Mouse (Mus musculus): ENCODE data around the gene Mark2.
"Not testable (repeated sequence)": the region's sequence is repeated elsewhere in the genome, so short reads cannot be mapped to it uniquely, and the experiment has no call there.

The Mark2 gene

DNA sequence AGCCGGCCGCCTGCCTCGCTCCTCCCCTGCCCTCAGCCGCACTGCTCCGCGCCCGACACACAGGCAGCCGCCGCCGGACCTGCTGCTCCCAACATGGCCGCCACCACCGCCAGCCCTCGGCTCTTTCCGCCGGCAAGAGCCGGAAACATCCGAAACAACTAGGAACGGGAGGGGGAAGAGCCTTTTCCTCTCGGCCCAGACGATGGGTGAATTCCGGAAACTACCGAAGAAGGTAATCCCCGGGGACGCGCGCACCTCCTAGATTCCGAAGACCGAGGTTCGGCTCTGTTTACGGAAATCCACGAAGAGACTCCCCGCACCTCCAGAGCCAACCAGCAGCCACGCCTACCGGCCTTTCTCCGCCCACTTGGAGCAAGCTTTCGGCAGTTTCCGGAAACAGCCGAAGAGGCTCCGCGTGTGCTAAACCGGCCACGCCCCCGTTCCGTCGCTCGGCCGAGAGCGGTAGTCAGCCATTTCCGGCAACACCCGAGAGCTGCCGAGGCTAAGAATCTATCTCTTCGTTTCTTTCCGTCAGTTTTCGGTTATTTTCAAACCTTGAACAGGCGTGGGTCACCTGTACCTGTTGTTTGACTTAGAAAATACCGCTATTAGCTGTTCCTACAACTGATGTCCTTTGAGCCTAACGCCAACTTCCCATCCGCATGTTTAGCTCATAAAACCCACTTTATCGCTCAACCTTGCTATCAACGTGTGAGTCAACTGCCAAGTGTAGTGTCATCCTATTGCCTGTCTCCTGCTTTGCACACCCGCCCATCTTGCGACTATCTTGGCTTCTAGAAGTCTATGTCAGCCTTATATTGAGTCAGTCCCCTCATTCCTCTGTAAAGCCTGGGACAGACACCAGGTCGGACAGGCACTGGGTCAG is at the start of gene Mark2:
TSS of gene Mark2 (minus strand) at position 349 of the 886 bp plus-strand sequence.
- peak; percentile 100 for DNase-seq

DNA sequence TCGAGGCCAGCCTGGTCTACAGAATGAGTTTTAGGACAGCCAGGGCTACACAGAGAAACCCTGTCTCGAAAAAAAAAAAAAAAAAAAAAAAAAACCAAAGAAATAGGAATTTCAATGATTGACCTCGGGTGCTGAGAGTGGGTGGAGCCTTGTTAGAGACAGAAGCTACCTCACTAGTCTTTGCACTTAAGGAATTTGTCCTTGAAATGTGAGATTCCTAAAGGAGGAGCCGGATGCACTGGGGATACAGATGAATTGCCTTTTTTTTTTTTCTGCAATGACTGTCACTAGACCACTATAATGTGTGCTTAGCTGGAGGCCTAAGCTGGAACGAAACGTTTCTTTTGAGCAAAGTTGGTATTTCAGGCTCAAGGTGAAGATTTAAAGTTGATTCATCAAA is 46.8 kb upstream of the Mark2 start:
- no peak for DNase-seq

DNA sequence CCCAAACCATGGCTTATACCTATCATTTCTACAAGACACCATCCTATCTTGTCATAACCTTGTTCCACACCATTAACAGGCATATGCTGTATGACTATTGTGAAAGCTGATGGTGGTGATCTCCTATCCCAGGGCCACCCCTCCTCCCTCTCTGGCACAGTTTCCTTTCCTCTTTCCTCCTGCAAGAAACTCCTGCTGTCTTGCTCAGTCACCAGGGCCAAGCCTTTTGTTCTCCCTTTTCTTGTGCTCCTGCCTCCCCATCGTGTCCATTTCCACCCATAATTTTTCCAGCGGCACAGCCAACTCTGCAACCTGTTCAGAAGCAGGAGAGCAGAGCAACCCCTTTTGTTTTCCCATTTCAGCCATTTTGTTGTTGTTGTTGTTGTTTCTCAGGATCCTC is 44.4 kb upstream of the Mark2 start:
- DNase-seq, result no peak

DNA sequence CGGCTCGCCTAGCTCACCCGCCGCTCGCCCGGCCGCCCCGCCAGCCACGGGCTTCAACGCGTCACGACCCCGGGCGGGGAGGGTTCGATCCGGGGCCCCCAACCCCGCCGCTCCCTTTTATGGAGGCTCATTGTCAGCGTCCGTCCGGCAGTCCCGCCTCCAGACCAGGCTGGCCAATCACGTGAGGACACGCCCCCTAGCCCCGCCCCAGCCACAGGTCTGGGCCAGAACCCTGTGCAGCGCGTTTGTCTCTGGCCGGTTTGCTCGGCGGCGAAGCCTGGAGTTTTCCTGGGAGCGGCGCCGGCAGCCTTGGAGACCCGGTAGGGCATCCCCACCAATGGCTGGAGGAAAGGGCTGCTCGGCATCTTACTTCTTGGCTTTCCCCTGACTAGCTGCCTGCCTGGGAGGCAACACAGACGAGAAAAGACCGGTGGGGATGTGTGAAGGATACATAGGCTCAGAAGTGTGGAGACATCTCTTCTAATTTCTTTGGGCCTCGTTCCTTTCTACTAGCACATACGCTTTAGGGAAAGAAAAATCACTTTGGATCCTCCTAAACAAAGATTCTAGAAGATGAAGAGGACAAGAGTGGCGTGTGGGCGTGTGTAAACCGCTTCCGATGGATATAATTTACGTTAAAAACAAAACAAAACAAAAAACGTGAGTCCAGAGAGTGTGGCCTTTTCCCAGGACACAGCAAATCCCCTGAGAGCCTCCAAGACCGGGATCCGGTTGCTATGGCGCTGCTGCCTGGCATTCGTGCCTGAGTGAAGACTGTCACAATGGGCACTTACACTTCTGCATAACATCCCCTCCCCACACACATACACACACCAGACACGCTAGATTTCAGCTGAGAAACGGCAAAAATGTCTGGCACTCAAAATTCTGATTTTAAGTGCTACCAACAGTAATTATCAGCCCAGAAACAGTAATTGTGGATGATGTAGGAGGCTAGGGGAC is 41.5 kb upstream of the Mark2 start, which contains the start of gene Spindoc:
TSS of gene Spindoc (minus strand) at position 92 of the 963 bp plus-strand sequence.
- peak; percentile 100 for DNase-seq

DNA sequence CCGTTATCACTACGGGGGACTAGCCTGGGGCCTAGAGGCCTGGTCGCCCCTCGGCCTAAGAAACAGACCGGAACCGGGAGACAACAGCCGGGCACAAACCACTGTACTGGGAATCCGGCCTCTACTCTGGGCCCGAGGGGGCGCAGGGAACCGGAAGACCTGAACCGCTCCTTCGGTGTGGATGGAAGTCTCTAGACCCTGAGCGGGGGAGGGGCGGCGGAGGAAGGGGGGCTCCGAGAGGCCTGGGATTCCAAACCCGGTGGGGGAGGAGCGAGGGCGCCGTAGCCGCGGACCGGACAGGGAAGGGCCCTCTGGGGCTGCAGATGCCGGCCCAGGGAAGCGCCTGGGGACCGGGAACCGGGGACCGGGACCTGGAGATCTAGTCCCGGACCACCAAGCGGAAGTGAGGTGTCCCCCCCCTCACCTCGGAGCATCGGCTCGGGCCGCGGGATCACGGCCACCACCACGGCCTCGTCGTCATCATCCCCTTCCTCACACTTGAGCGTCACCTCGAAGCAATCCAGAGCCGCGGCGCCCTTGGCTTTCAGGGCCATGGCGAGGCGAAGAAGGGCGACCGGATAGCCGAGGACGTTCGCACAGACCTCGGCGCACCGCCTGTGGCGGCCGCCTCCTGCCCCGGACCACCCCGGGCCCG is 40.7 kb upstream of the Mark2 start:
- DNase-seq, result peak; percentile 60

DNA sequence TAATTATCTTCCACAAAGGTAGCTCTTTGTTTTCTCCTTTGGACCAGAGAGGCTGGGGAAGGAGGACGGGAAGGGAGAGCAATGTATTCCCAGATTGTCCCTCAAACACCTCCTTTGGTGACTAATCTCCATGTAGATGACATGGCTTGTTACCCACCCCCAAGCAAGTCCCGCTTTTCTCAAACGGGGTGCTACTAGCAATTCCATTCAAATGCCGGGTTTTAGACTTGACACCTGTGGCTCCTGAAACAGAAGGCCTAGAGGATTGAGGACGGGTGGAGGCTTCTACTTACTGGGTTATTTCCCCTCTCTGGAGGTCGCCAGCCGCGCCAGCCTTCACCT is 40.2 kb upstream of the Mark2 start:
- DNase-seq, result no peak

DNA sequence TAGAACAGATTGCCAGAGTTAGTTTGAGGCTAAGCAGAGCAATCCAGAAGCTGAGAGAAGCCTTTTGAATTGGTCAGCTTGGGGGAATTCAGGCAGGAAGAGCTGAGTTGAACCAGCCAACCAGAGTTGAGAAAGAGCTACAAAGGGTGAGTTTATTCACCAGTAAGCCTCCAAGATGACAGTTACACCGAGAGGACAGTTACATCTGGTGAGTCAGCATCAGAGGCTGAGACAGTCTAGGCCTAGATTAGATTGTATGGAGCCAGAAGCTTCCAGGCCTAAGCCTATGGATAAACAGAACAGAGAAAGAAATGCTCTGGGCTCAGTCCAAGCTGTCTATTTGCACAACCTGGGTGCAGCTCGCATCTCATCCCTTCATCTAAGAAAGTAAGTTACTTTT is 36.0 kb upstream of the Mark2 start:
- DNase-seq, result no peak

DNA sequence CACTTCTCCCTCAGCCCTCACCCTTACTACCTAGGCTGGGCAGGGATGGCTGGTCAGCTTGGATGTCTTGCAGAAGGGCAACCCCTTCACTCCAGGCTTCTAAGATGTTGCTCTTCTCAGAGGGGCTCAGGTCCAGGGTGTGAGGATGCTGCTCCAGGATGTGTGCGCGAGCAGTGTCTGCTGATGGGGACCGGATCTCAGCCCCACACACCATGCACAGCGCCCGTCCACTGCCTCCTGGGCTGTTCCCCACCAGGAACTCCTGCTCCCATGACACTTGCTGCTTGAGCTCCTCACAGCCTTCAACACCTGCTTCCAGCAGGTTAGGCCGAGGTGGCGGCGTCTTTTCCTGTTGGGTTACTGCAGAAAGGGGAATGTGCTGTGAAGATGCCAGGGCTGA is 32.8 kb upstream of the Mark2 start:
- no peak for DNase-seq

- not testable (repeated sequence) for DNase-seq
Observed at GRCm38 (mm10) chr19:7369469-7369868, 27.8 kb upstream of the Mark2 start.

- no peak for DNase-seq
Observed at GRCm38 (mm10) chr19:7353636-7354035, 12.0 kb upstream of the Mark2 start.

DNA sequence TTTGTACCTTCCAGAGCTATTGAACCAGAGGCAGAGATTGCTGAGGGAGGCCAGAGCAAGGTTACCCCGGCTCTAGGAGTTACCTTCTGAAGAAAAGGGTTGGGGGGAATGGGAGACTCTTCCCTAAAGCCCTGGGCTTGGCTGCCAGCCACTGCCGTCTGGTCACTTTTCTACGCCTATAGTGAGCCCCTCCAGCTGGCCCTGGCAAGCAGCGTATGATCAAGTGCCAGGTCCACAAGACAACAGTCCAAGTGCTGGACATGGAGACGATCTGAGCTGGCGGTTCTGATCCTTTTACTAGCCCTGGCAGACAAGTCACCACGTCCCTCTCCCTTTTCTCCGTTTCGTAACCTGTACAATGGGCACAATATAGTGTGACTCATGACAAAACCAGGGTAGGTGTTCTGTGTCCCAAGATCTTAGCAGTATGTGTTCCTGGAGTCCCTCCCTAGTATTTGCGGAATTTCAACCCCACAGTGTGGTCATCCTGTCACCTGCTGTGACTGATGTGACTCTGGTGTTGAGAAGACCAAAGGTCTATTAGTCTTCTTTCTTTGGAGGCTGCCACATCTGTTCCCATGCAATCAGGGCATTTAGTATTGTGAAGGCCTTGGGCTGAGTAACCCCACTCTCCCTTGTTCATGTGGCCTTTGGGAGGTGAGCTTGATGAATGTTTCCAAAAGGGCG is 11.3 kb upstream of the Mark2 start:
- DNase-seq, result no peak

DNA sequence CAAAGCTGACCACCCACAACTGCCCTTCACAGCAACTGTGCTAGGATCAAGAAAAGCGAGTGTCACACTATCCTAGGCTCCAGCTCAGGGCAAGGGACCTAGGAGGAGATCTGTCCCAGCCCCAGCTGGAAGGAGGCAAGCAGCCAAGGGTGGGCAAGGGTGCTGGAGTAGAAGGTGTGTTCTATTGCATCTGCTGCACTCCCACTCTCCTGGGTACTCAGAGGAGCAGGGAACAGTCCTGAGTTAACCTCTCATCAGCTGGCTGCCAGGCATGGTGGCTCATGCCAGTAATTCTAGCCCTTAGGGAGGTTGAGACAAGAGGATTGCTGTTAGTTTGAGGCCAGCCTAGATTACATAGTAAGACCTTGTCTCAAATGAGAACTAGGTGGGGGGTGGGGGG is 8.3 kb upstream of the Mark2 start:
- no peak for DNase-seq

- peak; percentile 59 for DNase-seq
Observed at GRCm38 (mm10) chr19:7345235-7345755, 3.6 kb upstream of the Mark2 start.

DNA sequence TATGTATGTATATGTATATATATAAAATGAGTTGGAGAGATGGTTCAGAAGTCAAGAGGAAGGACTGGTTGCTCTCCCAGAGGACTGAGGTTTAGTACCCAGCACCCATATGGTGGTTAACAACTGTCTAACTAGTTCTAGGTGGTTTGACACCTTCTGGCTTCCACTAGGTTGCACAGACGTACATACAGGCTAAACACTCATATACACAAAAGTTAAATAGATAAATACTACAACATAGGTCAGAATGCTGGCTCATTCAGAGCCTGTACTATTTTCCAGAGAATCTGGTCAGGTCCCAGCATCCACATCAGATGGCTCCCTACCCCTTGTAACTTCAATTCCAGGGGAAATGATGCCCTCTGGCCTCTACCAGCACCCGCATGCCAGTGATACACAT is 986 bp upstream of the Mark2 start:
- DNase-seq, result no peak

- no peak for DNase-seq
Observed at GRCm38 (mm10) chr19:7340780-7341475, 732 bp downstream of the Mark2 start.

DNA sequence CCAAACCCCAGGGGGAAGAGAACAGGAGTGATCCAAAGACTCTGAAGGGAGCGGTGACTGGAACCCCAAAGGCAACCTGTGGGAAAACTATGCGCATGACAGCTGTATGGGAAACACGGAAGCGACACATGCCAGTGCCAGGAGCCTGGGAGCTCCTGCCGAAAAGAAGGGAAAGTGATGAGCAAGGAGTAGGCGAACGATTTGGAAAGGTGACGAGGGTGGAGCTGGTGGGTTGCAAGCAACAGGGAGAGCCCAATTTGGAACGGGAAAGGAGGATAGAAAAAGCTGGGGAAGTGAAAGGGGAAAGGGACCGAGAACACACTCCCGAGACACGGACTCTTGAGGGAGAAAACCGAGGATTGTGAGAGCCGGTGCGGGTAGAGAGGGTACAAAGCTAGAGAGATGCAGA is 1.3 kb downstream of the Mark2 start:
- DNase-seq, result peak; percentile 50

DNA sequence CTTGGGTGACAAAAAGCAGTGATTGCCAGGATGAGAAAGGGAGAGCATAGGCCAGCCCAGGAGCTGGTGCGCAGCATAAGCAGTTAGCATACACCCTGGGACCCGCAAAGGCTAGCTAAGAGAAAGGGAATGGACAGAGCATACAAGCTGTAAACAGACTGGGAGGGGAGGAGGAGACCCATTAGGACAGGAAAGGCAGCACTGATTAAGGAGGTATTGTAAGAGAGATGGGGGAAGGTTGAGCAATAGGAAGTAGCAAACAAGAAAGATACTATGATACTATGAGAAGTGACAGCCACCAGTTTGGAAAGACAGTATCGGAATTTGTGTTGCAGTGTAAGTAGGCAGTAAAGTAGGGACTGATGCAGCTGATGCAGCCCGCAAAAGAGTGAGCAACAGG is 1.8 kb downstream of the Mark2 start:
- DNase-seq, result peak; percentile 18

- DNase-seq, result peak; percentile 58
Observed at GRCm38 (mm10) chr19:7339026-7339425, 2.6 kb downstream of the Mark2 start.

DNA sequence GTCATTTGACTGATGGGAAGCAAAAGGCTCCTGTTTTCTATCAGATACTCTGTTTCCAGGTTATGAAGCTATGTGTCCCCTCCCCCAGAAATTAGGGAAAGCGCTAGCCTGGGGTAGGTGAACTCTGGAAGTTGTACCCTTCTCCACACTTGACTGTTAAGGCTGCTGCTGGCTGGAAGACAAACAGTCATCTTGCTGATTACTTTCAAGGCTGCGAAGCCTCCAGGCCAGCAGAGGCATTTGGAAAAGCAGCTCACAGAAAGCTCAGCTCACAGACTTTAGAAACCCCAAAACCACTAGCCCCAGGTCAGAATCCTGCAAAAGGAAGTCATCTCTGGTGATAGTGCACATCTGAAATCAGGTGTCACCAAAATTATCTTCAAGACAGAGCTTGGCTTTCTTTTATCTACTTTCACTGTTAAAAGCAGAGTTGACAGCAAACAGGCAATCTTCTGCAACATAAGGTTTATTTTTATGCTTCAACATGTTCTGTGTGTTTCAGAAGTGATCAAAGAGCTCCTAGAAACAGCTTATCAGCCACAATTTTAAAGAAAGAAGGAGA is 3.8 kb downstream of the Mark2 start:
- DNase-seq, result no peak

- DNase-seq, result no peak
Observed at GRCm38 (mm10) chr19:7335656-7336055, 6.0 kb downstream of the Mark2 start.

- peak; percentile 46 for DNase-seq
Observed at GRCm38 (mm10) chr19:7334049-7334448, 7.6 kb downstream of the Mark2 start.

All from kidney, adult 18-20 months (tissue).